Mouse (Mus musculus) left cerebral cortex, postnatal 36 days (tissue): ENCODE data around the gene Slc31a1. TPM values are rescaled to one million over a fixed set of nuclear protein-coding genes. Genes with fewer than 3 reads are reported as not detected.

Experiments used
- DNase-seq, 2 experiments: peaks; one replicate each; pipeline ENCODE4 v3.0.0; 2021 to 2022; ENCODE audit warnings: low spot score in 2 of 2, mixed read lengths in 1 of 2
- intact Hi-C: fragments of 180-260 bp; cut with DNase I; formaldehyde crosslinking; loops from one replicate; pipeline ENCODE4 v1.15.1; 2025
- total RNA-seq, 2 experiments: library from RNA; stranded (reverse); gene quantifications; 2 replicates each; pipeline ENCODE4 v1.2.3; 2021

Slc31a1 gene
- total RNA-seq, 2 experiments from 2014 or later, result 14.2 to 15.2 TPM

DNA sequence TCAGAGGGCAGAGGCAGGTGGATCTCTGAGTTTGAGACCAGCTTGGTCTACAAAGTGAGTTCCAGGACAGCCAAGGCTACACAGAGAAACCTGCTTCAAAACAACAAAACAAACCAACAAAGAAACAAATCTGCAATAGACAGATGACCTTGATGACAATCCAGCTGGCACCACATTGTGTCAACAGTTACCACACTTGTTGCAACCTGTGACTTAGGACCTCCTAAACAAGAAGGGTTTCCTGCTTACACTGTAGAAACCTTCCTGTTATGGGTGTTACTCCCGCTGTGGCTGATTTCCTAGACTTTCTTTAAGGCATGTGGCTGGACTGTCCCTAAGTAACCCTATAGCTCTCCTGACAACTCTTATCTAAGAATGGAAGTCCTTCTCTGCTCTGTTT, 35.3 kb downstream of the Slc31a1 start:
- no peak for DNase-seq
- intact Hi-C loops, result no loop called here

- intact Hi-C loops, result no loop called here
- no peak for DNase-seq
These were observed 37.3 kb downstream of the Slc31a1 start for GRCm38 (mm10) chr4:62397616-62398365.

DNA sequence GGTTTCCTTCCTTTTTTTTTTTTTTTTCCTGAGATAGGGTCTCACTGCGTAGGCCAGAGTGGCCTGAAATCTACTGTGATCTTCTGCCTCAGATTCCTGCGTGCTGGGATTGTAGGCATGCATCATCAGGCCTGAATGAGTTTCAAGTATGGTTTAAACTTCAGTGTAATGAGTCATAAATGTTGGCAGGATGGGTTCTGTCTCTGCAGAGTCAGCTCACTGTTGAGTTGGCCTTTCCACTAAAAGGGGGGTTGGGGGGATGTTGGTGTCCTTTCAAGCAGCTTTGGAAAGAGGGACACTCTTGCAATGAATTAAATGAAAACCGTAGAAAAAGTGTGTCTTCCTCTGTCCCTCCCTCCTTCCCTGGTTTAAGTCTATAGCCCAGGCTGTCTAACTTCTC, 38.4 kb downstream of the Slc31a1 start:
- intact Hi-C loops, result no loop called here

DNA sequence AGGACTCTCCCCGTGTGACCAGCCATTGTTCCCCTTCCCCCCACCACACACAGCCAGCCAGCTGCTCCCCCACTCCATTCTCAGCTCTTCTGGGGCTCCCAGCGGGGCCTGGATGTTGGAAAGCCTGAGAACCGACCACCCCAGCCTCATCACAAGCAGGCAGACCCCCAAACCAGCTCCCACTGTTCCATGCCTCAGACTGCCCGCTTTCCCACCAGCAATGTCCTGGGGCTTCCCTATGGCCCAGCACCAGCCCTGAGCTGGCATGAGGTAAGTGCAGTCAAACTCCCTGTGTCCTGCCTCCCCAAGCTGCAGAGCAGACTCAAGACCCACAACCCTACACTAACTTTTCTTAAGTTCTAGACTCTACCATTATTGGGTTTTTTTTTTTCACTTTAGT, 45.6 kb downstream of the Slc31a1 start:
- no peak for DNase-seq
- intact Hi-C loops, result loop anchor here (5.0 kb wide), 2 partner anchors 96 to 199 kb away; partner anchors contain the start of gene Hdhd3

More for the DNA sequence above, 38.4 kb downstream of the Slc31a1 start:
- DNase-seq, result no peak

- intact Hi-C loops, result loop anchor here (2.0 to 5.0 kb wide), 3 partner anchors 47 to 201 kb away; partner anchors contain the start of genes Fkbp15, Hdhd3 and Slc31a1
These were observed 47.4 kb downstream of the Slc31a1 start for GRCm38 (mm10) chr4:62407730-62408582.

DNA sequence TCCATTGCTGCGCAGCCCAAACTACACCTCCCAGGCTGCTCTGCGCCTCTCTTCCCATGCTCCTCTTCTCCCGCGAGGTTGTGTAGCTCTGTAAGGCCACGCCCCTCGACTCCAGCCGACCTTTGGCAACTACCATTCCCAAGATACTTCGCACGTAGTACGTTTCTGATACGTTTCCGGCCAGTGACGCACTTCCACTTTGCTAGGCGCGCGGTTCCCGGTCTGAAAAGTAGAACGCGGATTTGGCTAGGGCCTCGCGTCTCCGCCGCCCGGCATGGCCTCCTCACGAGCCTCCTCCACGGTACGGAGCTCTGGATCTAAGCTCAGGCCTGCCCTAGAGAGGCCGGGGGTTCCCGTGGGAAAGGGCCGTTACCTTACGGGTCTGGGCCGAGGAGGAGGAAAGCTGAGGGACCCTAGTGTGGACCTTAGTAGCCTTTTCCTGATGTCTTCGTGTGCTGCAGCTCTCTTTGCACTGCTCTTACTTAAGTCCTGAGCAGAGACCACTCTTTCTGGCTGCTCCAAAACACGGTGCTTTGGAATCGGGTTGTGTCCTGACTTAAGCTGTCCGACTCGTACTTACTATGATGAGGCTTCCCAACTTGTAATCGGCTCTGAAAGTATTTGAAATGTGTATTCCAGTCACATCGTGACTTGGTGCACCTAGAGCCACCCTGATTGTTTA, 48.2 kb downstream of the Slc31a1 start, which contains the start of the genes Cdc26 and Prpf4:
Cdc26 (minus strand) TSS at position 42 of the 682 bp plus-strand sequence.
Prpf4 (plus strand) TSS at position 197 of the 682 bp plus-strand sequence.
- intact Hi-C loops, result loop anchor here (2.0 to 5.0 kb wide), 3 partner anchors 48 to 201 kb away; partner anchors contain the start of genes Fkbp15, Hdhd3 and Slc31a1
- peak; percentile 96 to 98 for DNase-seq

More at GRCm38 (mm10) chr4:62407730-62408582, 47.4 kb downstream of the Slc31a1 start:
- peak; percentile 57 to 58 for DNase-seq

- intact Hi-C loops, result loop anchor here (2.0 to 5.0 kb wide), 3 partner anchors 49 to 202 kb away; partner anchors contain the start of genes Fkbp15, Hdhd3 and Slc31a1
These were observed 49.1 kb downstream of the Slc31a1 start for GRCm38 (mm10) chr4:62409615-62410014.

DNA sequence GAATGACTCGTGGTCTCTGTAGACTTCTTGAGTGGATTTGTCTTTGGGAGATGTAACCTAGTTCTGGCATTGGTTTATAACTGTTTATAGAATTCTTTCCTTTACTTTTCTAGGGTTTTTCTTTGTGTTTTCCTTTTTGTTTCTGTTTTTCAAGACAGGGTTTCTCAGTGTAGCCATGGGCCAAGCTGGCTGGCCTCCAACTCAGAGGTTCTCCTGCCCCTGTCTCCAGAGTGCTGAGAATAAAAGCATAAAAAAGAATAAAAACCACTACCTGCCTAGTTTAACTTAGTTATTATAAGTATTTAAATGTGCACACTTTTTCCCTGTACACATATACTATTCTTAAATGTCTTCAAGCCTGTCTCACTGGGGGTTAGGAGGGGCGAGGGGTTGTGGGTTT, 49.8 kb downstream of the Slc31a1 start:
- DNase-seq, result no peak
- intact Hi-C loops, result no loop called here

More at GRCm38 (mm10) chr4:62409615-62410014, 49.1 kb downstream of the Slc31a1 start:
- DNase-seq, result no peak

GRCm38 (mm10) chr4:62411606-62412005, 51.1 kb downstream of the Slc31a1 start:
- intact Hi-C loops, result no loop called here
- no peak for DNase-seq

GRCm38 (mm10) chr4:62418448-62418847, 57.9 kb downstream of the Slc31a1 start:
- intact Hi-C loops, result no loop called here
- peak in 1 of 2 experiments; percentile 9 for DNase-seq

DNA sequence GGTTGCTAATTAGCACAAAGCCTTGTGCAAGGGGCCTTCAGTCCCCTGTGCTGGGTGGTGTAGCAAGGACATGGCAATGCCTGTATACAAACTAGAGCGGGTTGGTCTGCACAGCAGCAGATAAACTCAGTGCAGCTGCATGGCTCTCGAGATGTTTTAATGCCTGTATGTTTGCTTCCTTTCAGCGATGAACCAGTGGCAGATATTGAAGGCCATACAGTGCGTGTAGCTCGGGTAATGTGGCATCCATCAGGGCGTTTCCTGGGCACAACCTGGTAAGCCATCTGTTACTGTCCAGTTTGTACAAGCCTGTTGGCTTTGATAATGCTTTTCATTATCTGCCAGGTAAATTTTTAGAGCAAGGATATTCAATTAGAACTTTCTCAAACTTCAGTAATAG, 58.6 kb downstream of the Slc31a1 start:
- DNase-seq, result no peak
- intact Hi-C loops, result no loop called here

- DNase-seq, result no peak
- intact Hi-C loops, result no loop called here
These were observed 65.4 kb downstream of the Slc31a1 start for GRCm38 (mm10) chr4:62425891-62426290.

DNA sequence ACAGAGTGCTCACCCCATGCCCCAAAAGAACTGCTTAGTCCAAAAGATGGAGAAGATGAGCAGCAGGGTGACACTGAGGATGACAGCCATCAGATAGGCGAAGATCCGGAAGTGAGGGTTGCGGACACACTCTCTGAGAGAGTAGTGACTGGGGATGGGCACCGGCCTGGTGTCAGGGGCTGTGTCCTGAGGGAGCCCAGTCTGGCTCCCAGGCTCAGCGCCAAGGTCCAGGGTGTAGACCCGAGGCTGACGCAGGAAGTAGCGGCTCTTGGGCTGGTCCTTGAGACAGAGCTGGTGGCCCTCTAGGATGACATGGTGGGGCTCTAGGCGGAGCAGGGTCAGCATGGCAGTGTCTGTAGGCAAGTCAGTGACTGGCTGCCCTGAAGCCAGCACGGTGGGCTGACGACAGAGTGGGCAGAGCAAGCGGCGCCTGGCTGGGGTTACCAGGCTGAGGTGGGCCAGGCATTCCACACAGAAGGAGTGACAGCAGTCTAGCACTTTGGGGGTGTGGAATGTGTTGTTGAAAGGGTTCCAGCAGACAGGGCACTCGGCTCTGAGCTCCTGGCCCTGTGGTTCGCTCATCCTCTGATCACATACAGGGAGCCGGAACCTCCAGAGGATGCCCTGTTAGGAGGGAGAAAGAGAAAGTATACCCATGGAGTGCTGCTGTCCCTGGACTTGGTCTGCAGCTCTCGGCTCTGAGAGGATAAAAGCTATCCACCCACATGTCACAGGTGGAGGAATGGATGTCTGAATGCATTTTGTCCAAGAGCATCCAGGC, 67.6 kb downstream of the Slc31a1 start:
- intact Hi-C loops, result no loop called here
- no peak for DNase-seq

DNA sequence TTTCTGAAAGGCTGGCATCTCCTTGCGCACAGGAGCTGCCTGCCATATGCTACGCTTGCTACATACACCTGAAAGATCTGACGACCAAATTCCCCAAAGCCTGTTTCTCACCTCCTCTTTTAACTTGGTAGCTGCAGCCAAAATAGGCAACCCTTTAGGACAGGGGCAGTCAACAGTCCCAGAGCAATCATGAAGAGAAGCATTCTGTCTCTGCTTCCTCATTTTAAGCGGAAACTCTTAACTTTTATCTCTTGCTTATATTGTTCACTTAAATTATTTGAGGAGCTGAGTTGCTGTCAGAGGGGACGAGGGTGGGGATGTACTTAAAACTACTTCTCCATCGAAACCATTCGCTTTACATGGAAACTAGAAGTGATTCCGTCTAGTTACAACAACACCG, 69.1 kb downstream of the Slc31a1 start:
- no peak for DNase-seq
- intact Hi-C loops, result no loop called here

GRCm38 (mm10) chr4:62430678-62431077, 70.2 kb downstream of the Slc31a1 start:
- intact Hi-C loops, result no loop called here
- no peak for DNase-seq

GRCm38 (mm10) chr4:62431522-62431921, 71.0 kb downstream of the Slc31a1 start:
- intact Hi-C loops, result no loop called here

DNA sequence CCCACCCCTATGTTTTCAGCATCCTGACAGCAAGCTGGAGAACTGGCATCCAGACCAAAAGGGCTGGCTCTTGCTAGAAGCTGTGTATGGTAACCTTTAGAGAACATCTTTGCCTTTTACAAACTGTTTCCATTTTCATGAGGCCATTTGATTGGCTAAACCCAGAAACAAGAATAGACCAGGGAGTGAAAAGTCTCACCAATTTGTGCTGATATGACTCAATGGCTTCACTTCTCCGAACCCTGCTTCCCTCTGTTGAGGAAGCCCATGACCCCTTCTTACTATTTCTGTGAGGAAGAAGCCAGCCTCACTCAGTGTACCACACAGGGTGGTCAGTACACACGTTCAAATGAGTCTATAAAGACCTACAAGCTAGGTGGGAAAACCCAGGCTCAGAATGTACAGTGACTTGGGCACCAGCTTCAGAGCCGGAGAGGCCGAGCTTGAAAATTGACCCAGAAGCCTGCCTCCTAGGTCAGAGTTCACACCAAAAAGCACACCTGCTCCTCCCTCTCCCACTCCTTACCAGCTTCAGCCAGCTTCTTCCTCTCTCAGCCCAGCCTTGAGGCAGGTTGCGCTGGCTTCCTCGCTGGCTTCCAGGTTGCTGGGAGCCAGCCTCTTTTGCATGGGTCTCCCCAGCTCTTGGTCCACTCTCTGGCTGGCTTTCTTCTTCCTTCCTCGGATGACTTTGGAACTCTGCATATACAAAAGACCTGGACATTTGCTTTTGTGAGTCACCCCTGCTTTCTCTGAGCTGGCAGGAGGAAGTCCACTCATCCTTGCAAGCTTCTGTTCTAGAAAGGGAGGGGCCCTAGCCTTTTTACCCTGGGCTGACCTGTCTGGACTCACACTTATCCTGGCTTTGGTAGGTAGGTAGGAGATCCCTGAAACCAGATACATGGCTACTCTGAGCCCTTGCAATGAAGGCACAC, 73.7 kb downstream of the Slc31a1 start:
- DNase-seq, result no peak
- intact Hi-C loops, result no loop called here

More at GRCm38 (mm10) chr4:62431522-62431921, 71.0 kb downstream of the Slc31a1 start:
- no peak for DNase-seq

- no peak for DNase-seq
- intact Hi-C loops, result no loop called here
These were observed 74.6 kb downstream of the Slc31a1 start, which contains the start of gene Rnf183 for GRCm38 (mm10) chr4:62435081-62435480. Gene Rnf183 (minus strand): TSS chr4:62435252.
